Mouse (Mus musculus): ENCODE results near the gene Prickle2. TPM values are rescaled to one million over a fixed set of nuclear protein-coding genes. Genes with fewer than 3 reads are reported as not detected.

Gene Prickle2
- polyA plus RNA-seq, 1 experiment from 2014 or later, result 0.37 TPM

DNA sequence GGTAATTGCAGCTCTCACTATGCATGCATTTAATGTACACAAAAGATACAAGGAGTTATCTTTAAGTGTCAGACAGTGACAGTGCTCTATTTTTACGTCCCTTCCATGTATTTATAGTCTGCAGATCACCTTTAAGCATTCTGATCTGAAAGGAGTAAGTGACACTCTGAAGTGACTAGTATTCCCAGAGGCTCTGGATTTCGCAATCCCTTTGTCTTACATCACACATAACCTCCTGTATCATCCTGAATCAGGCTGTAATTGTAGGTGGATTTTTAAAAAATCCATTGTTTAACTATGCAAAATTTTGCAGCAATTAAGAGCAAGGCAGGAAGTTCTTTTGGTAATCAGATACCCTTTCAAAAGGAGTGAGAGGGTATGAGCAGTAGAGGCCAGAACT lies 196.2 kb downstream of the Prickle2 start:
- ATAC-seq (ENCODE audit: low read depth), result no peak
- no peaks in the 10 kb centered on the region for H3K27me3 ChIP-seq
- no peak overlapping the region for H3K4me3 ChIP-seq (replicated peaks)
- no peaks in the 10 kb centered on the region for H3K36me3 ChIP-seq
- no peak overlapping the region for H3K27ac ChIP-seq
- no peaks in the 10 kb centered on the region for H3K9me3 ChIP-seq (replicated peaks)
- H3K9ac ChIP-seq, result no peak overlapping the region
- 43% methylated on average over 2 of the region's 2 CpGs for WGBS (ENCODE audit: insufficient replicate concordance)
- H3K4me2 ChIP-seq, result no peak overlapping the region
- no peak for DNase-seq
- no peaks in the 10 kb centered on the region for H3K4me1 ChIP-seq (replicated peaks)

DNA sequence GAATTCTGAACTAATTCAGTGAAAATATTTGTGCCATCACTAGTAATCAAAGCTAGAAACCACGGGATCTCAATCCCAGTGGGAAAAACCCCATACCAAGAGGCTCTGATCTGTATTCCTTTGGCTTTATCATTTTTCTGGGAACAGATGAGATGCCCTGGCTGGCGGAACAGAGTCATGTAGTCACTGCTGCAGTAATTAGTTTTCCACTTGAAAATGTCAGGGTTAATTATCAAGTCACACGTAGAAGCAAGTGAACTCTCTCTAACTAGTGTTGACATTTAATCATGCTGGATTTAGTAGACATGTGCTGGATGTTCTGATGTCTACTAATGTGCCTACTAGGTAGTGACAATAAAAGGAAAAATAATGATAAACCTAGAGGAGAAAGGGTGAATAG lies 199.7 kb downstream of the Prickle2 start:
- Histone ChIP-seq H3K4me3 (replicated peaks) (no peak overlapping the region), H3K9me3 (replicated peaks) (no peaks in the 10 kb centered on the region), H3K9ac (no peak overlapping the region), H3K27ac (no peak overlapping the region), H3K4me1 (replicated peaks) (no peaks in the 10 kb centered on the region), H3K27me3 (no peaks in the 10 kb centered on the region), H3K4me2 (no peak overlapping the region), H3K36me3 (no peaks in the 10 kb centered on the region)
- WGBS (ENCODE audit: insufficient replicate concordance), result 67% methylated on average over 3 of the region's 3 CpGs
- DNase-seq, result no peak
- no peak for ATAC-seq (ENCODE audit: low read depth)

DNA sequence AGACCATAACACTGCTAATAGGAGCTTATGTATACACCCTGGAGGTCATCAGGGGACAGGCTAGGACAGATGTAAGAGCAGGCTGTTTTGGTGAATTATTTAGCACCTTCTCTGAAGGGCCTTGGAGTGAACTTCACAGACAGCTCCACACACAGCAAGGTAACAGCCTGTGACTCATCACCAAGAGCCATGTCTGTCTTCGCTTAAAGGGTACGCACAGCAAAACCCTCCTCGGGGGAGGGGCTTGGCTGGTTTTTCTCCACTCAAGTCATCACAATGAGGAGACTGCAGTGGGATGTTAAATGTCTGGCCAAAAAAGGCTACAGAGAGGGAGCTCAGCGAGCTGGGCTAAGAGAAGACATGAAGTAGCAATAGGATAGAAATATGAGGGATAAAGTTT lies 206.5 kb downstream of the Prickle2 start:
- ATAC-seq (ENCODE audit: low read depth) (no peak), DNase-seq (no peak)
- H3K36me3 ChIP-seq, result no peaks in the 10 kb centered on the region
- H3K4me1 ChIP-seq (replicated peaks), result no peaks in the 10 kb centered on the region
- no peaks in the 10 kb centered on the region for H3K27me3 ChIP-seq
- no peaks in the 10 kb centered on the region for H3K9me3 ChIP-seq (replicated peaks)
- no peak overlapping the region for H3K9ac ChIP-seq
- H3K4me3 ChIP-seq (replicated peaks), result no peak overlapping the region
- no peak overlapping the region for H3K4me2 ChIP-seq
- no peak overlapping the region for H3K27ac ChIP-seq
- WGBS (ENCODE audit: insufficient replicate concordance), result 53% methylated on average over 4 of the region's 4 CpGs

DNA sequence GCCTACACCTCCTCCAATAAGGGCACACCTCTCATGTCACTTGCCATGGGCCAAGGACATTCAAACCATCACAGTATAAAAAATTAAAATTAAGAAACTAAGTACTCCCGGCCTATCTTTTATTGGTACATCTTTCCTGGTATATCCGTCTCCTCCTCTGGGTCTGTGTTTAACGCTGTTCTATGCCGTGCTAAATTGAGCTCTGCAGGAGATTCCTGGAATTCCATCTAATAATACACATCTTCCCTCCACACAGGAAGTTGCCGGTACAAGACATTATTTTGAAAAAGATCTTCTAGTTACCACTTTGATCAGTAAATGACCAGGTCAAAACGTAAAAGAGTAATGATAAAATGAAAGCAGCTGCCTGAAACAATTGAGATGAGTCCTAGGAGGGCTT lies 207.4 kb downstream of the Prickle2 start:
- Histone ChIP-seq H3K9me3 (replicated peaks) (no peaks in the 10 kb centered on the region), H3K9ac (no peak overlapping the region), H3K27me3 (no peaks in the 10 kb centered on the region), H3K4me2 (no peak overlapping the region), H3K4me1 (replicated peaks) (no peaks in the 10 kb centered on the region), H3K4me3 (replicated peaks) (no peak overlapping the region), H3K36me3 (no peaks in the 10 kb centered on the region), H3K27ac (no peak overlapping the region)
- DNase-seq, result no peak
- ATAC-seq (ENCODE audit: low read depth), result no peak
- WGBS (ENCODE audit: insufficient replicate concordance), result 58% methylated on average over 6 of the region's 6 CpGs

DNA sequence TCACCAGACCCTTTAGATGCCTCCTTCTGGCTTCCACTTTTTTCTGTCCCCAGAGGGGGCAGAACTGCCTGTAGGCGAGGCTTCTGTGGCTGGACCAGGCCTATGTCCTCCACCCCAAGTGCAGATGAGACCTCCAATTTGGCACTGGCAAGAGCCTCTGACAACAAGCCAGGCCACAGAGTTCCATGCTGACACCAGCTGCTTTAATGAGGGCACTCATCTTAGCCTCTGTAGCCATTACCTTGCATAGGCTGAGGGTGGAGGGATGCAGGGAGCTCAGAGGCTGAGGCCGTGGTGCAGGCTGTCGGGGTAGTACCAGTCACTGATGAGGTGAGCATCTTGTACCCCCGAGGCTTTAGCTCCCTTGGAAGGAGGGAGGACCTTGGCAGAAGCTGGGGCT lies 208.7 kb downstream of the Prickle2 start:
- DNase-seq (no peak), ATAC-seq (ENCODE audit: low read depth) (no peak)
- H3K36me3 ChIP-seq, result no peaks in the 10 kb centered on the region
- no peak overlapping the region for H3K9ac ChIP-seq
- no peaks in the 10 kb centered on the region for H3K27me3 ChIP-seq
- no peak overlapping the region for H3K4me3 ChIP-seq (replicated peaks)
- no peak overlapping the region for H3K27ac ChIP-seq
- H3K9me3 ChIP-seq (replicated peaks), result no peaks in the 10 kb centered on the region
- no peaks in the 10 kb centered on the region for H3K4me1 ChIP-seq (replicated peaks)
- WGBS (ENCODE audit: insufficient replicate concordance), result 59% methylated on average over 4 of the region's 4 CpGs
- H3K4me2 ChIP-seq, result no peak overlapping the region

DNA sequence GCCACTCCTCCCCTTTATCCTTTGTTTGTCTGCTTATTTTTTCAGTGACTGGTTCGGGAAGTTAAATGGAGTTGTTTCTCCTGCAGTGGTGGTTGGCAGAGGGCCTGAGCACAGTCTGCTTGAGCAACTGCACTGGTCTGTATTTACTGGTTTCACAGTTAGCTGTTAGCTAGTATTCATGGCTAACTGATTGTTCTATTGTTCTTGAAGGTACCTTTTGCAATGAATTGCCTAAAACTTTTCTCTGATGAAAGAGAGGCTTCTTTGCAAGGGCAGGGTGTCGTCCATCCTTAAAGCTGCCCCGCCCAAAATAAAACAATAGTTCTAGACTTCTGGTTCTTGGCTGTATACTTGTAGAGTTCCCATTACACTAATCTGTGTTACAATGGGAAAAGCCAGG lies 210.5 kb downstream of the Prickle2 start:
- no peak for ATAC-seq (ENCODE audit: low read depth)
- H3K9me3 ChIP-seq (replicated peaks), result no peaks in the 10 kb centered on the region

DNA sequence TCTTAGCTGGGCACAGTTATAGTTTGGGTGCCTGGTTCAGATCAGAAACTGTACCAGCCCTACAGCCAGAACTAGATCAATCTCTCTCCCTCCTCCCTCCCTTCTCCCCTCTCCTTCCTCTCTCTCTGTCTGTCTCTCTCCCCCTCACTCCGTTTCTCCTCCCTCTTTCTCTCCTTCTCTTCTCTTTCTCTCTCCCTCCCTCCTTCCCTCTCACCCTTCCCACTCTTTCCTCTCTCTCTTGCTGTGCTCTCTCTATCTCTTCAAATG lies 224.3 kb downstream of the Prickle2 start:
- H3K36me3 ChIP-seq, result no peaks in the 10 kb centered on the region
- peaks cover 17% of the 10 kb centered on the region; the same call in 1 of the 2 replicates for H3K27me3 ChIP-seq
- H3K9ac ChIP-seq, result no peak overlapping the region
- no peak overlapping the region for H3K27ac ChIP-seq
- ATAC-seq (ENCODE audit: low read depth), result no peak
- no peaks in the 10 kb centered on the region for H3K4me1 ChIP-seq (replicated peaks)
- 11% methylated on average over 1 of the region's 1 CpGs for WGBS (ENCODE audit: insufficient replicate concordance)
- no peaks in the 10 kb centered on the region for H3K9me3 ChIP-seq (replicated peaks)
- H3K4me3 ChIP-seq (replicated peaks), result no peak overlapping the region
- no peak overlapping the region for H3K4me2 ChIP-seq
- DNase-seq, result no peak

More for the DNA sequence above, 210.5 kb downstream of the Prickle2 start:
- Histone ChIP-seq H3K36me3 (no peaks in the 10 kb centered on the region), H3K4me3 (replicated peaks) (no peak overlapping the region), H3K4me1 (replicated peaks) (no peaks in the 10 kb centered on the region), H3K4me2 (no peak overlapping the region), H3K27ac (no peak overlapping the region), H3K9ac (no peak overlapping the region), H3K27me3 (no peaks in the 10 kb centered on the region)
- 56% methylated on average over 3 of the region's 3 CpGs for WGBS (ENCODE audit: insufficient replicate concordance)
- DNase-seq, result no peak

DNA sequence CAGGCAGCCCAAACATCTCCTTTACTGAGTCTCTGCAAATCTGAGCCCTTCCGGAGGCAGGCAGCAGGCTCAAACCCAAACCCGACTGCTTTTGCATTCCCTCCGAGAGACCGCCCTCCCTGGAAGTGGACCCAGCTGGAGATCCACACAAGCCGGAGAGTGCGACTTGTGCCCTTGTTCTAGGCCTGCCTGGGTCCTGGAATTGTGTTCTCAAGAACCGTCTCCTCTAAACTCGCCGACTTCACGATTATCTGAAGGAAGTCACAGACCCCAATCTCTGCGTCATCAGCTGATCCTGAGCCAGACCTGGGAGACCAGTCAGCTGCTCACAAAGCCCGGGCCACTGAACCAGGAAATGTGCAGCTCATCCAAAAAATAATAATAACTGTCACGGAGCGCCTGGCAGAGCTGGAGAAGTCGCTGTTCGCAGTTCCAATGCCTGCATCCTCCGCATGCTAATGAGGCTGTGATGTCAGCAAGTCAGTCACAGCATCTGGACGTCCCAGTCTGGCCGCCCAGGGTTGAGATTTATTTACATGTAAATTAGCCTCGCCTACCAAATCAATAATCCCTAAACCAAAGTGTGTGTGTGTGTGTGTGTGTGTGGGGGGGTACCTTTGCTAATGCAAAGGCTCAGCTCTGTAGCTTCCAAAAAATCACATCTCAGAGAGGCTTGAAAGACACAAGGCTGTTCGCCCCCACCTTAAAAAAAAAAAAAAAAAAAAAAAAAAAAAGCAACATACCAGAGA lies 224.8 kb downstream of the Prickle2 start:
- no peak for DNase-seq
- Histone ChIP-seq H3K9ac (no peak overlapping the region), H3K9me3 (replicated peaks) (no peaks in the 10 kb centered on the region), H3K27ac (peak overlapping the region; percentile 39; the same call in 1 of the 2 replicates), H3K4me2 (peak overlapping the region; percentile 49), H3K27me3 (peaks cover 17% of the 10 kb centered on the region; the same call in 1 of the 2 replicates), H3K4me1 (replicated peaks) (no peaks in the 10 kb centered on the region), H3K36me3 (no peaks in the 10 kb centered on the region), H3K4me3 (replicated peaks) (peak overlapping the region; percentile 28)
- 3% methylated on average over 21 of the region's 21 CpGs for WGBS (ENCODE audit: insufficient replicate concordance)
- ATAC-seq (ENCODE audit: low read depth), result no peak

DNA sequence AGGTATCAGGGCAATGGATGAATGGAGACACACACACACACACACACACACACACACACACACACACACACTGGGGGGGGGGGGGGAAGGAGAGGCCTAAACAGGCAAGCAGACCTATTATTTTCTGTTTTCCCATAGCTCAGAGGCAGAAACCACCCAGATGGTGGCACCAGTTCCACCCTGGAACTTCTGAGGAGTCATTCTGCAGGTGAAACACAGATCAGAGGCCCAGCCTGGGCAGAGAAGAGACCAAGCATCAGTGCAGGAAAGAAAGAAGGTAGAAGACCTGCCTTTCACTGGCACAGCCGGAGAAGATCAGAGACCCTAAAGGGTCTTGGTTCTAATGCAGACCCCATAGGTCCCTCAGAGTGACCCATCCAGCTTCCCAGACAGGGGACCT lies 227.3 kb downstream of the Prickle2 start:
- no peak overlapping the region for H3K9ac ChIP-seq

DNA sequence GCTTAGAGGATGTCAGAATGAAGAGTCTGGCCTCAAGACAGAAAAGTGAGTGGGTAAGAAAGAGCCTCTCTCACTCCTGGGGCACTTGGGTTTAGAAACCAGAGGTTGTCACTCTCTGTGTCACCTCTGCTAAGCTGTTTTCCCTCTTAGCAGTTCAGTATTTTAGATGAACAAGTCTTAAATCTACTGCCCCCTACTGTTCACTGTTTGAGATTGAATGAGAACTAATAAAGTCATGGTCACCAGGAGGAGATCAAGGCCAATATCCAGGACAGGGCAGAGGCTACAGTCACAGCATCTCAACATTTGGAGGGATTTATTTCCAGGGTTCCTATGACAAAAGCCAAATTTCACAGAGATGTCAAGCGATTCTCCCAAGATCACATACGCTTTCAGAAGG lies 228.3 kb downstream of the Prickle2 start:
- Histone ChIP-seq H3K4me3 (replicated peaks) (no peak overlapping the region), H3K4me1 (replicated peaks) (no peaks in the 10 kb centered on the region), H3K27ac (no peak overlapping the region), H3K9me3 (replicated peaks) (no peaks in the 10 kb centered on the region), H3K4me2 (no peak overlapping the region), H3K9ac (no peak overlapping the region), H3K27me3 (peaks cover 17% of the 10 kb centered on the region; the same call in 1 of the 2 replicates), H3K36me3 (no peaks in the 10 kb centered on the region)
- DNase-seq (no peak), ATAC-seq (ENCODE audit: low read depth) (no peak)
- 71% methylated on average over 2 of the region's 2 CpGs for WGBS (ENCODE audit: insufficient replicate concordance)

More for the DNA sequence above, 227.3 kb downstream of the Prickle2 start:
- Histone ChIP-seq H3K27me3 (peaks cover 17% of the 10 kb centered on the region; the same call in 1 of the 2 replicates), H3K4me1 (replicated peaks) (no peaks in the 10 kb centered on the region), H3K9me3 (replicated peaks) (no peaks in the 10 kb centered on the region), H3K4me3 (replicated peaks) (no peak overlapping the region), H3K36me3 (no peaks in the 10 kb centered on the region), H3K4me2 (no peak overlapping the region), H3K27ac (no peak overlapping the region)
- ATAC-seq (ENCODE audit: low read depth), result no peak
- 67% methylated on average over 1 of the region's 1 CpGs for WGBS (ENCODE audit: insufficient replicate concordance)
- no peak for DNase-seq

DNA sequence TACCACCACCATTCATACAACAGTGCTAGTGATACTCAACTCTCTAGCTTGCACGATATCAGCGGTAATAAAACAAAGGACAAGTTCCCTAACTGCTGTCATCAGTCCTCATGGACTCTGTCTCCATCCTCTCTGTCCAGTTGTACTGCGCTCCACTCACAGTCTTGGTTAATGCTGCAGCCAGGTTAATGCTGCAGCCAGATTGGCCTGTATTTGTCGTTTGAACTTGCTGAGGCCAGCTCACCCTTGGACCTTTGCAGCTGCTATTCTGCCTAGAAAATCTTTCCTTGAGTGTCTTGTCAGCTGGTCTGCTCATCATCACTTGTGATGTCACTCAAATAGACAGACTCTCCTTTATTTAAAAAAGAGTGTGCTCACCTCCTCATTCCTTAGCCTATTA lies 236.5 kb downstream of the Prickle2 start:
- no peak overlapping the region for H3K9ac ChIP-seq
- no peak for DNase-seq
- H3K27me3 ChIP-seq, result no peaks in the 10 kb centered on the region
- H3K4me2 ChIP-seq, result no peak overlapping the region
- no peak overlapping the region for H3K4me3 ChIP-seq (replicated peaks)
- H3K9me3 ChIP-seq (replicated peaks), result no peaks in the 10 kb centered on the region
- WGBS (ENCODE audit: insufficient replicate concordance), result 53% methylated on average over 4 of the region's 4 CpGs
- no peak for ATAC-seq (ENCODE audit: low read depth)
- no peak overlapping the region for H3K27ac ChIP-seq
- H3K4me1 ChIP-seq (replicated peaks), result peaks cover 13% of the 10 kb centered on the region
- no peaks in the 10 kb centered on the region for H3K36me3 ChIP-seq

DNA sequence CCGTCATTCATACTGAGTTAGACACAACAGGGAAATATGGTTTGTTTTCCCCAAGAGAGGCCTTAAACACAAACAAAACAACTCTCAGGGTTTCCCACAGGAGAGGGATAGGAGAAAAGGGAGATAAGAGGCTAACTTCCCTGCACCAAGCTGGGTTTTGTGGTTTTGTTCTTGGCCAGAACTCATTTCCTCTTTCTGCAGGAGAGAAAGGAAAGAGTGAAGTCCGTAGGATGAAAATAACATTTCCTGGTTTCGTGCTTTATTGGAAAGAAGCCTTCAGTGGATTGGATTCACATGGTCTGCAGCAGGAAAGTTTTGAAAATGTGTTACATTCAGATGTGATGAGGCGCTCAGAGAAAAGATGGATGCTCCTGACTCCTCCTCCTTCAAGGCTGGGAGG lies 237.1 kb downstream of the Prickle2 start:
- no peak overlapping the region for H3K27ac ChIP-seq
- peaks cover 13% of the 10 kb centered on the region for H3K4me1 ChIP-seq (replicated peaks)
- no peak overlapping the region for H3K4me2 ChIP-seq
- ATAC-seq (ENCODE audit: low read depth) (no peak), DNase-seq (no peak)
- H3K9ac ChIP-seq, result no peak overlapping the region
- H3K4me3 ChIP-seq (replicated peaks), result no peak overlapping the region
- 20% methylated on average over 4 of the region's 4 CpGs for WGBS (ENCODE audit: insufficient replicate concordance)
- H3K36me3 ChIP-seq, result no peaks in the 10 kb centered on the region
- no peaks in the 10 kb centered on the region for H3K9me3 ChIP-seq (replicated peaks)
- no peaks in the 10 kb centered on the region for H3K27me3 ChIP-seq

Measured in liver, embryonic 13.5 days (tissue).